Mouse (Mus musculus) adrenal gland, postnatal 4 days (tissue): ENCODE results near the gene Kxd1. TPM values are rescaled to one million over a fixed set of nuclear protein-coding genes. Genes with fewer than 3 reads are reported as not detected.

ENCODE experiments used
- DNase-seq, 2 experiments: peaks; one replicate each; pipeline ENCODE4 v3.0.0; 2021 to 2022; ENCODE audit warnings: low spot score in 2 of 2, mixed read lengths in 2 of 2
- total RNA-seq, 2 experiments: library from RNA; stranded (reverse); gene quantifications; 2 replicates each; pipeline ENCODE4 v1.2.3; 2021

Gene Kxd1
- total RNA-seq, 2 experiments from 2014 or later, result 80.4 to 80.5 TPM

DNA sequence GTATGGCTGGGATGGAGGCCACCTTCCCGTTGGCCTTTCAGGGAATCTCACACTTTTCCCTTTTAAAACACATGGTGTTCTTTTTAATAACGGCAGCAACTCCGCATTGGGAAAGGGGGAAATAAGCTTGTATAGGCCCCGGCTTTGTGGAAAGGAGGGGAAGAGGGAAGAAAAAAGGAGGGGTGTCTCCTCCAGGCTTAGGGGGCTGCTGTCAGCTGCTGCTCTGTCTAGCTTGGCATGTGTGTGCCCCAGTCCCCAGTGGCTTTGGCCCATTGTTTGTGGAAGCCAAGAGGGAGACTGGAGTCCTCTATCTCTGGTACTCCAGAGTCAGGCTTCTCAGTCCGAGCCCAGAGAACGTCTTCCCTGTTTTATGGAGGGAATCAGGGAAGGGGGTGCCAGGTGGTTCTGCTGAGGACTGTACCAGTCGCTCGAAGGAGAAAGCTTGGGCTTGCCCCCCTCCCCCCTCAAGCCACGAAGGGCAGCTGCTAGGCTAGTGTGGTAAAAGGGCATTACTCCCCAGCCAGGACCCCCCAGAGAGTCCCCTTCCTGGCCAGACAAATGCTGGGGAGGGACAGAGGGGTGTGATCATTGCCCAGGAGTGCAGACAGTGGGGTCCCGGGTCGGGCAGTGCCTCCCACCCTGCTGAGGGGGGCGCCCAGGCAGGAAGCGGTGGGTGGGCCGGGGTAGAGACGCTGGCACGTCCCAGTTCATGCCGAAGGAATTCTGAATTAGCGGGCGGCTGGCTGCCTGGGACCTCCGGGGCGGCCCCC is 32.6 kb downstream of the Kxd1 start:
- DNase-seq, result no peak

DNA sequence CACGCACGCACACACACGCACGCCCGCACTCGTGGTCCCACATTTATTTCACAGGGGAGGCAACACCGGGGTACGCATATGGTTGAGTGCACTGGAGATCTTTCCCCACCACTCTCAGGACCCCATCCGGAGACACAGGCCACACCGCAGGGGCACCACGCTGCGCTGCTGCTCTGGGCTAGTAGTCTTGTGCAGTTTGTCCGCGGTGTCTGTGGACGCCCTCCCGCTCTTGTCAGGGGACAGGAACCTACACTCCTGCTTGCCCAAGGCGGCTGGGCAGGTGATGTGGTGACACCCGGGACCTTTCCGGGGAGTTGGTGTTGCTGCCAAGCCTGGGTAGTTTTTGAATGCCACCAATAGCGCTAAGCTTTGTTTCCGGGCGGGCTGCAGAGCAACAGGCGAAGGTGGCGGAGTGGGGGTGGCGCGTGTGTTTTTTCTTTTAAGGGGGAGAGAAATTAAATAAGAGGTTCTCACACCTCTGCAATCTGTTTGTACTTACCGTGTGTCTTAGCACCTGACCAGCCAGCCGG is 33.3 kb downstream of the Kxd1 start:
- DNase-seq, result no peak

DNA sequence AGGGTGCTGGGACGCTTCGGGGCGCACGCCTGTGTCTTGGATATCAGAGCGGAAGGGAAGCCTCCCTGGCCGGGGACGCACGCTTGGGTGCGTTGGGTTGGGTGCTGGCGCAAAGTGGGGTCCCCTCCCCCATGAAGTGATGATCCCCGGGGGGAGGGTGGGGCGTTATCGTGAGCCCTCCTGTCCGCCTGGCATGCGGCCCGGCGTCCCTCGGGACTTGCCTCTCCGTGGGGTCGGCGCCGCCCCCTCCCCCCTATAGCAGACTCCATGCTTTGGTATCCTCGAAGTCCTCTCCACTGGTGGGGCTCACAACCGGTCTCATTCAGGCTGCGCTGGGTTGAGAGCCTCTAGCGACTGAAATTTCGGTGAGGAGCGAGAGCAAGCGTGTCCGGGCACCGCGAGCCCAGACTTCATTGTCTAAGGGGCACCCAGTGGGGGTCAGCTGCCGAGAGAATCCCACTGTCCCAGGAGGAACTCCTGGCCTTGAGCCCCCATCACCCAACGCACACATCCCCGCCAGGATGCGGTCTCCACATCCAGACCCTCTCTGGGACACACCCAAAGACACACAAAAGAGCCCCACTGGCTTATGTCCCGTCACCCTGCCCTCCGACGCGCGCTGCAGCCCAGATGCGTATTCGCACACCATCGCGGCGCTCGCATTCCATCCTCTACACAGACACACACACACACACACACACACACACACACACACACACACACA is 33.9 kb downstream of the Kxd1 start:
- no peak for DNase-seq

DNA sequence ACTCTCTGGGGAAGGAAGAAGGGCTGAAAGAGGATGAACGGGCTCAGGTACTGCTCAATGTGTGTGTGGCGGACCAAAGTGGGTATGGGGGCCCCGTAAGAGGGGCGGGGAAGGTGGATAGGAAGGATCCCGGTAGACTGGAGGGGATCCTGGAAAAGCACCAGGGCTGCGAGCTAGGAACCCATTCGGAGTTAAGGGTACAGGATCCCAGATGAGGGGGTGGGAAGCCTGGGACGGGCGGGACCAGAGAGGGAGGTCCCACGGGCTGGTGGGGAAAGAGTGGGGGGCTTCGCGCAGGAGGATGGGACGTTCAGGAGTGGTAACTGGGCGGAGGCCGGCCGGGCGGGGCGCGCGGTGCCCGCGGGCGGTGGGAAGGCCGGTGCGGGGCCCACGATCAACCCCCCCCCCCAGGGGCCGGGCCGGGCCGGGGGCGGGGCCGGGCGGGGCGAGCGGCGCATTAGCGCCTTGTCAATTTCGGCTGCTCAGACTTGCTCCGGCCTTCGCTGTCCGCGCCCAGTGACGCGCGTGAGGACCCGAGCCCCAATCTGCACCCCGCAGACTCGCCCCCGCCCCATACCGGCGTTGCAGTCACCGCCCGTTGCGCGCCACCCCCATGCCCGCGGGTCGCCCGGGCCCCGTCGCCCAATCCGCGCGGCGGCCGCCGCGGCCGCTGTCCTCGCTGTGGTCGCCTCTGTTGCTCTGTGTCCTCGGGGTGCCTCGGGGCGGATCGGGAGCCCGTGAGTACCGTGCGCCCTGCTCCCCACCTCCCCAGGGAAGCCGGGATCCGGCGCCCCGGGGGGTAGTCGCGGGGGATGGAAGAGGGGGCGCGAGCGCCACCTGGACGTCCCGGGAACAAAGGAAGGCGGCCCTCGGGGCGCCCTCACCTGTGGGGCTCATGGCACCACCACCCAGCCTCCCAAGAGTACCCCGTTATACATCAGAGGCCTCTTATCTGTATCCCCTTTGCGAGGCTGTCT is 34.8 kb downstream of the Kxd1 start, which contains the start of gene Crlf1:
Gene Crlf1 (plus strand): TSS at position 495 of the 977 bp plus-strand sequence.
- no peak for DNase-seq

DNA sequence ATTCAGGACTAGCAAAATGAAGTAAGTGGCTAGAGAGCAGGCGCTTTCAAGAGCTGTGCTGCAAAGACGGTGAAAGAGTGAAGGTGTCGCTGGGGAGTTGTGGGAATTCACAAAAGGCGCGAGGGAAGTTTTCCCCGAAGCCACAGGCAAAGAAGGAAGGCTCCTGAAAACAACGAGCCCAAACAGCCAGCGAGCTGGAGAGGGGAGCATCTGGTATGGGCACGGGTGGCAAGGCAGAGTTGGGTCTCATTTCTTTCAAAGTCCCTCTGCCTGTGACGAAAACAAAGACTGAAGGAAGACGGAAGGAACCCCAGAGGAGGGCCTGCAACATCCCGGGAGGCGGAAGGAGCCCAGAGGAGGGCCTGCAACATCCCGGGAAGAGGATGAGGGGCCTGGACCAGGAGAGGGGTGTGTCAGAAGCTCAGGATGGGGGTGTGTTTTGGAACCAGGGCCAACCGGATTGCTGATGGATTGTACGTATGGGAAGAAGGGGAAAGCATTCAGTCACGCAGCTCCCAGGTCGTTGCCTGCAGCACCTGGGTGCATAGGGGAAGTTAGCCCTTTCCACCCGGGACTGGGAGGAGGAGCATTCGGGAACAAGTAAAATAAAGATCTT is 36.8 kb downstream of the Kxd1 start:
- no peak for DNase-seq

DNA sequence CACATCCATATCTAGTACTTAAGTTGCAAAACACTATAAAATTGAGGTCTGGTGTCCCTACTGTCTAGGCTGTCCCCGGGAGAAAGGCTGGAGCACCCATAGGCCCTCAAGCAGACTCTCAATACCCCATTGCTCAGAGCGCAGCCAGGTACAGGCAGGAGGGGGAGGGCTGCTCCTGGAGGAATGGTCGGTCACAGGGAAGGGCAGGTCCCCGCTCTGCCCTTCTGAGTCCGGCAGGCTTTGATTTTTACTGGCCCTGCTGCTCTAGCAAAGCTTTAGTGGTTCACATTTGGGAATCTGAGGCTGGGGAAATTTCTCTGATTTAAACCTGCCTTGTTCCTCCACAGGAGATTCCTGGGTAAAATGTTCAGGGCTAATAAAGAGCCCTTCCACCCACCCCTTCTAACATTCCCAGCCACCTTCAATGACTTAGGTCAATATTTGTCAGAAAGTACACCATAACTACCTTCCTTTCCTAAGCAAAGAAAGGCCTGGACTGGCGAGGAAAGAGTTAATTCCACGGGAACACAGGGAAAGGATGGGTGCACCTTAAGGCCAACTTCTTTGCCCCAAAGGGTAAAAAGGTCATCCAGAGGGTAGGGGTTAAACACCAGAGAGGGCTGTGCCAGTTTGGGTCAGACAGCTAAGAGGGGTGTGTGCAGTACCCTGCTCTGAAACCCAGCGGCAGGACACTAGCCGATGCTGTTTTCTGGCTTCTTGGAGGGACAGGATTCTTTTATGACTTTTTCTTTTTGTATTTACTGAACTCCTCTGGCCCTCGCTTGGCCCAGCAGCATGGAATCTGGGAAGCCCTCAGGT is 37.5 kb downstream of the Kxd1 start:
- DNase-seq, result no peak

DNA sequence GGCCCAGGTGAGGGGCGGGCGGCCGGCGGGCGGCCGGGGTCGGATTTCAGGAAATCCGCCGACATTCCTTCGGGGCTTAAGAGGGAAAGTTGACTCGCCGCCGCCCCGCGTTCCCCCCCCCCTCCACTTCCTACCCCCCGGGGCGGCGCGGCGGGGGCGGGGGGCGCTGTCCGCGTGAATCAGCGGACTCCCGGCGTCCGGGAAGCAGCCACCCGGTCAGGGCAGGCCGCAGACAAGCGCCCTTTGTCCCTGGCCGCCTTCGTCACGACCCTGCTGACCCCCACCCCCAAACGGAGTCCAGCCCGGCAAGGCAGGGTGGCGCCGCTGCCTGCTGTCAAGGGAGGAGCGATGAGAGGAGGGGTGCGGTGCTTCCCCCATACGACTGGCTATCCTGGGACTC is 38.2 kb downstream of the Kxd1 start:
- no peak for DNase-seq

DNA sequence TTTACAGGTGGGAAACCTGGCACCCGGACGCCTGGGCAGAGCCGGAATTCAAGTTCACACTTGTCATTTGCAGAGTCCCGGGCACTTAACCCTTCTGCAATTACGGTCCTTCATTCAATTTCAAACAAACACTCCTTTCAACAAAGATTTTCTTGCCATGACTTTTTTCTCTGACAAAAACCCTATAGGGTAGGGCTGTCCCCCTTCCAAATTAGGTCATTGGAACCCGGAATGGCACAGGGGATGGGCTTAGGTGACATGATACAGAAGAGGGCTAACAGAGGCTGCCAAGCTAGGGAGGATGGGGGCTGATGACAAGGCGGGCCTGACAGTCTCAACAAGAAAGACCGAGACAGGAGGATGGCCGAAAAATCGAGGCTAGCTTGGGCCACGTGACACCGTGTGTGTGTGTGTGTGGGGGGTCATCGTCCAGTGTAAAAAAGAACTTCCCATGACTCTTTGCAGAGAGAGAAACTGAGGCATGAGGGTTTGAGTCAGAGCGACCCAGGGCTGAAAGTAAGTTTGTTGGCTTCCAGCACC is 38.8 kb downstream of the Kxd1 start:
- no peak for DNase-seq

DNA sequence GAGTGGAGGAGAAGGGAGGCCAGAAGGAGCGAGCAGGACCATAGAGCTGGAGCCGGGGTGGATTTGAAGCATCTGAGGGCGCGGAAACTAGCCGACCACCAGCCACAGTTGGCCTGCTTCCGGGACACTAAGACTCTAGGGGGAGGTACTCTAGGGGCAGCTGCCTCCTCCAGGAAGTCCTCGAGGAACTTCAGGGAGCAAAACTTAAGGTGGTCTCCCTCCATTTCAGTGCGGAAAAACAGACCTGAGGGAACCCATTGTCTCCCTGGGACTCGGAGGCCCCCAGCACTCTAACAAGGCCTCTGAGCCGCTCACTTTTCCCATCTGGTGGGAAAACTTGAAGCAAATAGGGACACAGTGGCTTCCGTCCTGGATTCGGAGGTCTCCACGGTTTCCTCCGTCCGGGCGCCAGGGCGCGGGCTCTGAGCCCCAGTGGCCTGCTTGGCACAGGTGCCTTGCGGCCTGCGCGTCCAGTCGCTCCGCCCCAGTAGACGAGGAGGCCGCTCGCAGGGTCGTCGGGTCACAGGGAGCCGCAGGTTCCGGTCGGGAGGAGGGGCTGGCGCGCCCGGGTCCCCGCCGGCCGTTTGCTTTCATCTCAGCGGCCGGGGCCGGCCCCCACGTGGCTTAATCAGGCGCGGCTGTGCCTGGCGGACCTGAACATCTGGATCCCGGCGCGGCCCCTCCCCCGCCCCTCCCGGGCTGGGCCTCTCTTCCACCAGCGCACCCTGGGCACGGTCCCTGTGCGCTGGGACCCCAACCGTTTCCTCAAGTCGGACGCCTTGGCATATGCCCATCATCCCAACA is 39.6 kb downstream of the Kxd1 start:
- DNase-seq, result no peak

DNA sequence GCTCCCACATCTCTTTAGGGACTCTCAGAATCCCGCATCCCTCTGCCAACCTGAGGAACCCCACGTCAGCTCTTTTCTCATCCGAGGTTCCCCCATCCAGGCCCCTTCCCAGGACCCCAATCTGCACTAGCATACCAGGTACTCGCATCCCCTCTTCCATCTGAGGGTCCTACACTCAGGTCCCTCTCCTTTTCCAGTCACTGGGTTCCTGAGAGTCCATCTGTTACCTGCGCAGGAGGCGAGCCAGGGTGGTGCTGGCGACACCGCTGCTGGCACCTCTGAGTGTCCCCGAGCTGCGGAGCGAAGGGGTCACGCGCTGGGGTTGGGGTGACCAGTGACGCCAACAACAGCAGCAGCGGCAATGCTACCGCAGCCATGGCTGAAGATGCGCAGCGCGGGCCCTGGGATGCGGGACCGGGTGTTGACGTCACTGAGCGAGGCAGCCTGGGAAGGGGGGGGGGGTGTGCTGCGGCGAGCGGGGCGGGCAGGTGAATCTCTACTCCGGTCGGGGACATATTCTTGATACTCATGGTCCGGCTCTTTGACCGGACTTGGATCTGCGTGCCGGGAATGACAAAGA is 40.7 kb downstream of the Kxd1 start, which contains the start of gene Tmem59l:
Gene Tmem59l (minus strand): TSS at position 418 of the 580 bp plus-strand sequence.
- no peak for DNase-seq

DNA sequence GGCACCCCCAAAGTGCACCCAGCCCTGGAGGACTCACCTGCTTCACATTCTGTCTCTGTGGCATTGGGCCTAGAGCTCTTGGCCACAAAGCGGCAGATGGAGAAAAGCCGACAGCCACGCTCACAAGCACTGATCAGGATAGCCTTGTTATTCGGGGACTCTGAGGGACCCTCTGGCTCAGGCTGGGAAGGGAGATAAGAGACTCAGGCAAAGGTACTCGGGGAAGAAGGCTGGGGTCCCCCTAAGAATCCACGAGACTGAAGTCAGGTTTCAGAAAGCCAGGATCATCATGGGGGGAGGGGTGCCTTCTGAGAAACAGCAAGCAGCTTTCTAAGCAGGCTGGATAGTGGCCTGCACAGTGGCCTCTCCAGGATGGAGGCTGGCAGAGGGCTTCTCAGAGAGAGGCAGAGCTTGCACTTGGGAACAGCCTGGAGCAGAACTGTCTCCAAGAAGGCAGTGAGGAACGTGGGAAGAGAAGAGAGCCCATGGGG is 41.5 kb downstream of the Kxd1 start:
- DNase-seq, result no peak

DNA sequence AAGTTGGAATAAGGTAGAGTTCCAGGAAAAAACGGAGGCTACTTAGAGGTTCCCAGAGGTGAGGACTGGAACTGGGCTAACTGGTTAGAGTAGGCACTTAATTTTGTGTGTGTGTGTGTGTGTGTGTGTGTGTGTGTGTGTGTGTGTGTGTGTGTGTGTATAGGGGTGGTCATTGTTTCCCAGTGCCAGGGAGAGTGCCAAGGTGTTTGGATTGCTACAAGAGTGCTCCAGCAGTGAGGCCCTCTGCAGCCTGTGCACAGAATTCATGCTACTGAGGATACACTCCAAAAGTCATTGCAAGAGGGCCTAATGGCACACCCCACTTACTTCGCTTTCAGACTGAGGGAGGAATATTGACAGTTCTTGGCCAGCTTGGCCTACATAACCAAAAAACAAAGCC is 44.8 kb downstream of the Kxd1 start:
- DNase-seq, result no peak

DNA sequence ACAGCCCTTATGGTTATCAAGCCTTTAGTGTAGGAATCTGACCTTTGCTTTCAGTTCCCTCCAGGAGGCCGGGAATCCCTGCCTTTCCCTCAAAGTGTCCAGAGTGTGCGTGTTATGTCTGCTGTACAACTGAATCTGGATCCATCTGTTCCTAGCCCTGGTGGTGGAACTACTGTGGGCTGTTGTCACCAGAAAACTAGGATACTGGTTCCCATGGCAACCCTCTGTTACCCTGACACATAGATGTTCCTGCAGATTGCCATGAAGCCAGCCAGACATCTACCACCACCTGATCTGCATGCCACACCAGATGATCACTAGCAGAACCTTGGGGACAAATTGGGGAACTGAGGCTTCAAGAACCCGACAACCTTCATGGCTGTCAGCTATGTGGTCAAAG is 45.8 kb downstream of the Kxd1 start:
- no peak for DNase-seq

DNA sequence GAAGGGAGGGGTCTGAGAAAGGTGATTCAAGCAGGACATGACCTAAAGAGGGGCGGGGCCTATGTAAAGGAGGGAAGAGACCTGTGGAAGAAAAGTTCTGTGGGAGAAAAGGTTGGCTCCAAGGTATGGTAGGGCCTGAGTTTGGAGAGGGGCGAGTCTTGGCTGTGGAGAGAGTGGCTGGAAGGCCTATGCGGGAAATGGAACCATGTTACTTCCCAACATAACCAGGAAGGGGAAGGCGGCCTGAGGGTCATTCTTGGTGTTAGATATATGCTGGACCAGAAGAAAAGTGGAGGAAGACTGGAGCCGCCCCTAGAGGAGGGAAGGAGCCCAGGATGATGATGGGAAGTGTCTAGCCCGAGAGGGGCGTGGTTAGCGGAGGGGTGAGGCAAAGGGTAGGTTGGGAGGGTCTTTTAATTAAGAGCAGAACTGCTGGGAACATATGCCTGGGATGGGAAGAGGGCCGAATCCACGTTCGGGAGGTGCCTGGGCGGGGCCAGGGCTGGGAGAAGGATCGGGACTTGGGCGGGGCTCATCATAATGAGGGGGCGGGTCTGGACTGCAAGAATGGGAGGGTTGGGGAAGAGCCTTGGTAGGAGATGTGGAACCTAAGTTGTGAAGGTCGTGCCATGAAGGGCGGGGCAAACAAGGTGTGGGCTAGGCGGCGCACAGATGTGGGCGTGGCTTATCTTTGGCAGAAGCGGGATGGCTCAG is 50.3 kb downstream of the Kxd1 start:
- no peak for DNase-seq

DNA sequence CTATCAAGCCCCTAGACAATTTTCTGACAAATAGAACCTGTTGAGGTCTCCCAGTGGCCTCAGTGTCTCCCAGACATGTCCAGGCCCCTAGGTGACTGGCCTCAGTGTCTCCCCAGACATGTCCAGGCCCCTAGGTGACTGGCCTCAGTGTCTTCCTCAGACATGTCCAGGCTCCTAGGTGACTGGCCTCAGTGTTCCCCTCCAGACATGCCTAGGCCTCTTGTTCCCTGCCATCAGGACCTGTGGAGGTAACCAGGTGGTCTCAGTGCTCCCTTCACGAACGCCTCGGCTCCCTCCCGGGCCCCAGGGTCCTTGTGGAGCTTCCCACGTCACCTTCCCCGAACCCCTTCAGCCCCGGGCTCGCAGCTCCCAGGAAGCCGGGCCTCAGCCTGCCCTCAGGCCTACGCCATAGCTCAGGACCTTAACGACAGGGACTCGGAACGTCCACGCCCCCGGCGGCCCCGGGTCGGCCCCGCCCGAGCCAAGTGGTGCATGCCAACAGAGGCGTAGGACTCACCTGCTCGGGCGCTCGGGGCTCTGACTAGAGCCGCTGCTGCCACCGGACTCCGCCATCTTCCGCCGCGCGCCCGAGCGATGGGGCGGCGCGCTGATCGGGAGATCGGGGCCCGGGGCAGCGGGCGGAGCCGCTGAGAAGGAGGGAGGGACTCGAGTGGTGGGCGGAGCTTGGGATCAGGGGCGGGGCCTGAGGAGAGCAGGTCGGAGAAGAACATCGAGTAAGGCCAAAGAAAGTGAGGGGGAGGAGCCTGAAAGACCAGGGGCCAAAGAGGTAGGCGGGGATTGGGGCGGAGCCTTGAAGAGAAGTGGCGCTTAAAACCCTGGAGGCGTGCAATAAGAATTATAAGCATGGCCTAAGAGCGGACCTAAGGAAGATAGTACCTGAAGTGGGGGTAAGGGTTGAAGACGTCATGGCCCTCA is 51.2 kb downstream of the Kxd1 start, which contains the start of gene Klhl26:
Gene Klhl26 (minus strand): TSS at position 636 of the 936 bp plus-strand sequence.
- DNase-seq, result peak; percentile 83 to 90

DNA sequence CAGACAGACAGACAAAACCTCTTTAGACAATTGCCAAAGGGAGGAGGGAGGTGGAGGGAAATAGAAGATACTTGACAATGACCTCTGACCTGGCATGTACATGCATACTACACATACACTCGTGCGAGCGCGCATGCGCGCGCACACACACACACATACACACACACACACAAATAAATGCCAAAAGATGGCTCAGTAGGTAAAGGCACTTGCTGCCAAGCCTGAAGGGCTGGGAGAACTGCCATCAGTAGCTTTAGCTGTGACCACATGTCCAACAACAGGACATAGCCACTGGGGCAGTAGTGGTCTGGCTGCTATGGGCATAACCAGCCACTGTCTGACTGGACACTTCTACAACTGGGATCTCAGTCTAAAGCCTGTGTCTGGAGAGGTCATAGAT is 55.9 kb downstream of the Kxd1 start:
- no peak for DNase-seq
